Mouse (Mus musculus) brain, embryonic 14.5 days (tissue): ENCODE measurements around the gene Zfp760.

Experiments
- CTCF ChIP-seq: fragments of 200-500 bp; IDR thresholded peaks from 2 replicates; pipeline ENCODE4 v1.5.1; 2012; ENCODE audit warnings: inconsistent platforms, mild to moderate bottlenecking, moderate library complexity, borderline replicate concordance; ENCODE audit not compliant: insufficient read depth, insufficient read length; ENCODE audit errors: extremely low read depth
- POLR2A ChIP-seq: fragments of 200-500 bp; IDR thresholded peaks from 2 replicates; pipeline ENCODE4 v1.6.1; 2012; ENCODE audit warnings: mild to moderate bottlenecking, inconsistent platforms, borderline replicate concordance; ENCODE audit not compliant: poor library complexity, insufficient read depth, insufficient read length, severe bottlenecking; ENCODE audit errors: extremely low read depth

- TF ChIP-seq CTCF, result no peak
- TF ChIP-seq POLR2A, result no peak
These were observed 62.8 kb downstream of the Zfp760 start for GRCm38 (mm10) chr17:21770336-21770735.
